Mouse (Mus musculus) liver, embryonic 12.5 days (tissue): Measurements from ENCODE around the gene Id3. TPM values are rescaled to one million over a fixed set of nuclear protein-coding genes. Genes with fewer than 3 reads are reported as not detected.

Experiments
- ATAC-seq: fragments of 200-750 bp; cut with Nextera tagmentation; 2 replicates; pipeline ENCODE4 v1.8.0; 2017; ENCODE audit warnings: moderate number of reproducible peaks, mild to moderate bottlenecking, moderate library complexity
- H3K27ac ChIP-seq: fragments of 300-500 bp; sonication (generic); 2 replicates; pipeline ENCODE4 v1.5.1; 2016; ENCODE audit warnings: mild to moderate bottlenecking
- H3K27me3 ChIP-seq: fragments of 300-500 bp; sonication (generic); replicated peaks from 2 replicates; pipeline ENCODE4 v1.6.1; 2016; ENCODE audit warnings: mild to moderate bottlenecking, moderate library complexity
- H3K36me3 ChIP-seq: fragments of 300-500 bp; sonication (generic); 2 replicates; pipeline ENCODE4 v1.6.1; 2016; ENCODE audit warnings: mild to moderate bottlenecking, moderate library complexity
- H3K4me1 ChIP-seq: fragments of 300-500 bp; sonication (generic); 2 replicates; pipeline ENCODE4 v1.6.1; 2016
- H3K4me2 ChIP-seq: fragments of 300-500 bp; sonication (generic); 2 replicates; pipeline ENCODE4 v1.6.1; 2016; ENCODE audit warnings: mild to moderate bottlenecking, moderate library complexity
- H3K4me3 ChIP-seq: fragments of 300-500 bp; sonication (generic); 2 replicates; pipeline ENCODE4 v1.5.1; 2016; ENCODE audit warnings: mild to moderate bottlenecking, moderate library complexity
- H3K9ac ChIP-seq: fragments of 300-500 bp; sonication (generic); 2 replicates; pipeline ENCODE4 v1.6.1; 2016; ENCODE audit warnings: mild to moderate bottlenecking, moderate library complexity
- H3K9me3 ChIP-seq: fragments of 300-500 bp; sonication (generic); replicated peaks from 2 replicates; pipeline ENCODE4 v1.6.1; 2016; ENCODE audit warnings: mild to moderate bottlenecking, moderate library complexity
- WGBS: fragments of 180-500 bp; shearing (Covaris S2); methylation state at CpG from one replicate; pipeline ENCODE4 v1.1.7; 2016; ENCODE audit not compliant: insufficient replicate concordance; 5-methylcytosine and 5-hydroxymethylcytosine counted together
- polyA plus RNA-seq: library from polyadenylated mRNA; unstranded; fragments of >200 nt; fragmentation: Nextera tagmentation; extraction: Ambion mirVana; gene quantifications from 2 replicates; pipeline ENCODE4 v1.2.1, GENCODE M21; 2016

The Id3 gene
- polyA plus RNA-seq, 1 experiment from 2014 or later: 80.9 TPM

DNA sequence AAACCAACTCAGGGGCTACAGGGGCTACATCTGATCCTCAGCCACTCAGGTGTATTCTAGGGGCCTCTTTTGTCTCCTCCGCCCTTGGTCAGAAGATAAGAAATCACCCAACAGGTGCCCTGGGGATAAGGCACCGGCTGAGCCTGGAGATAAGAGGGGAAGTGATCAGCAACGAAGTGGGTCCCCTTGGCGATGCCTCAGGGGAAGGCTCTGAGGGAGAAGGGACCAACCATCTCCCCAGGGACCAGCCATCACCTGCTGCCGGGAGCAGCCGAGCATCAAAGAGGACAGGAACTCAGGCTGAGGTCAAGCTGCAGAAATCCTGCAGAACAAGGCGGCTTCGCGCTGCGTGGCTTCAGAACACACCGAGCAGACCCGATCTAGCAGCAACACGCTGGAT, 15.6 kb upstream of the Id3 start:
- no peak for ATAC-seq
- Histone ChIP-seq H3K4me3 (no peak overlapping the region), H3K4me1 (peaks cover 14% of the 10 kb centered on the region), H3K9me3 (peaks cover 6% of the 10 kb centered on the region; the same call in 1 of the 2 replicates), H3K9ac (no peak overlapping the region), H3K36me3 (no peaks in the 10 kb centered on the region), H3K4me2 (no peak overlapping the region), H3K27ac (no peak overlapping the region), H3K27me3 (peaks cover 25% of the 10 kb centered on the region)
- WGBS: 38% methylated on average over 13 of the region's 13 CpGs

DNA sequence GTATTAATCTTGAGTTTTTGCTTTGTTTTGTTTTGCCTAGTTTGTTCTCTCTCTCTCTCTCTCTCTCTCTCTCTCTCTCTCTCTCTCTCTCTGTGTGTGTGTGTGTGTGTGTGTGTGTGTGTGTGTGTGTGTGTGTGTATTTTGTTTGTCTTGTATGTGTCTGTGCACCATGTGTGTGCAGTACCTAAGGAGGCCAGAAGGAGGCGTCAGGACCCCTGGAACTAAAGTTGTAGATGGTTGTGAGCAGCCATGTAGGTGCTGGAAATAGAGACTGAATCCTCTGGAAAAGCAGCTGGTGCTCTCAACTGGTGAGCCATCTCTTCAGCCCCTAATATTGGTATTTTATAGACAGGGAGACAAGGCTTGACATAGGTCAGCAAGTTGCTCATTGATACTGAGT, 13.5 kb upstream of the Id3 start:
- no peak for ATAC-seq
- H3K9ac ChIP-seq: no peak overlapping the region
- H3K27me3 ChIP-seq: peaks cover 47% of the 10 kb centered on the region
- WGBS: 47% methylated on average over 1 of the region's 1 CpGs
- no peaks in the 10 kb centered on the region for H3K36me3 ChIP-seq
- no peak overlapping the region for H3K4me3 ChIP-seq
- H3K4me1 ChIP-seq: peaks cover 8% of the 10 kb centered on the region
- no peak overlapping the region for H3K27ac ChIP-seq
- peaks cover 6% of the 10 kb centered on the region; the same call in 1 of the 2 replicates for H3K9me3 ChIP-seq
- H3K4me2 ChIP-seq: no peak overlapping the region

DNA sequence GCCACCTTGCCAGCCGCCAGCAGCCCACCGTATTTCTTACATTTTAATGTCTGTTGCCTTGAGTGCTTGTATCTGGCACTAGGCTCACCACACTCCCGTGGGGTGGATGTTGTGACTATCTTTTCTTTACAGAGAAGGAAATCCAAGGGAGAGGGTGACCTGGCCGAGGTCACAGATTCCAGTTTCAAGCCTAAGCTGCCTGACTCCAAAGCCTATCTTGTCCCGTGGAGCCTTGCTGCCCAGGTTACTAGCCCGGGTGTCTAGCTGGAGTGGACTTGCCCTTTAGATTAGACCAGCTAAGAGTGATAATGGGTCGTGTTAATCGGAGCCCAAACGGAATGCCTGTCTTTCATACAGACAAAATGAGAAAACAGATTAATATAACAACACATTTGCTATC, 9.5 kb upstream of the Id3 start:
- WGBS: 18% methylated on average over 9 of the region's 9 CpGs
- Histone ChIP-seq H3K4me2 (no peak overlapping the region), H3K36me3 (no peaks in the 10 kb centered on the region), H3K9ac (no peak overlapping the region), H3K27me3 (peaks cover 78% of the 10 kb centered on the region), H3K4me3 (no peak overlapping the region), H3K4me1 (peaks cover 17% of the 10 kb centered on the region), H3K27ac (peak overlapping the region; percentile 71; the same call in 1 of the 2 replicates), H3K9me3 (peaks cover 6% of the 10 kb centered on the region; the same call in 1 of the 2 replicates)
- no peak for ATAC-seq

DNA sequence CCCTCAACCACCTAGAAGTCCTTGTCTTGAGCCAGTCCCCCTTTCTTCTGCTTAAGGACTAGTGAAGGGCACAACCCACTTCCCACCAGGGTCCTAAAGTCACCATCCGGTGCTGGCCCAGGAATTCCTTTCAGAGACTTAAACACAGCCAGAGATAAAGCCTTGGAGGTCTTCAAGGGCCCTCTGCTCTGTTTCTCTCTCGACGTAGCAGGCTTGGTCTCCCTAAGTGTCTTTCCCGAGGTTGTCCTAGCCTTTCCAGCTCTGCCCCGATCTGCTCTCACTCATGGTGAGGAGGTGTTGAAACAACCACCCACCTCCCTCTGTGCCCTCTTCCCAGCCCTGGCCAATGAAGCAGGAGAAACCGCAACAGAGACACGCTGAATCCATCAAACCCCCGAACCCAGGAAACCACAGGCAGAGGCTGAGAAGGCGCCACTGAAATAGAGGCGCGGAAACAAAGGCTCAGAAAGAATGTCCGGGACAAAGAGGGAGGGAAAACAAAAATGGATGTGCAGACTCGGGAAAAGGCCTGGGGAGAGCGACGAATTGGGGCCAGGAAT, 8.8 kb upstream of the Id3 start:
- H3K27ac ChIP-seq: peak overlapping the region; percentile 71
- peak overlapping the region; percentile 64 for H3K4me2 ChIP-seq
- H3K9me3 ChIP-seq: peaks cover 6% of the 10 kb centered on the region; the same call in 1 of the 2 replicates
- 1% methylated on average over 15 of the region's 15 CpGs for WGBS
- H3K36me3 ChIP-seq: no peaks in the 10 kb centered on the region
- peaks cover 85% of the 10 kb centered on the region for H3K27me3 ChIP-seq
- peak overlapping the region; percentile 36 for H3K4me3 ChIP-seq
- peaks cover 24% of the 10 kb centered on the region for H3K4me1 ChIP-seq
- H3K9ac ChIP-seq: no peak overlapping the region
- no peak for ATAC-seq

DNA sequence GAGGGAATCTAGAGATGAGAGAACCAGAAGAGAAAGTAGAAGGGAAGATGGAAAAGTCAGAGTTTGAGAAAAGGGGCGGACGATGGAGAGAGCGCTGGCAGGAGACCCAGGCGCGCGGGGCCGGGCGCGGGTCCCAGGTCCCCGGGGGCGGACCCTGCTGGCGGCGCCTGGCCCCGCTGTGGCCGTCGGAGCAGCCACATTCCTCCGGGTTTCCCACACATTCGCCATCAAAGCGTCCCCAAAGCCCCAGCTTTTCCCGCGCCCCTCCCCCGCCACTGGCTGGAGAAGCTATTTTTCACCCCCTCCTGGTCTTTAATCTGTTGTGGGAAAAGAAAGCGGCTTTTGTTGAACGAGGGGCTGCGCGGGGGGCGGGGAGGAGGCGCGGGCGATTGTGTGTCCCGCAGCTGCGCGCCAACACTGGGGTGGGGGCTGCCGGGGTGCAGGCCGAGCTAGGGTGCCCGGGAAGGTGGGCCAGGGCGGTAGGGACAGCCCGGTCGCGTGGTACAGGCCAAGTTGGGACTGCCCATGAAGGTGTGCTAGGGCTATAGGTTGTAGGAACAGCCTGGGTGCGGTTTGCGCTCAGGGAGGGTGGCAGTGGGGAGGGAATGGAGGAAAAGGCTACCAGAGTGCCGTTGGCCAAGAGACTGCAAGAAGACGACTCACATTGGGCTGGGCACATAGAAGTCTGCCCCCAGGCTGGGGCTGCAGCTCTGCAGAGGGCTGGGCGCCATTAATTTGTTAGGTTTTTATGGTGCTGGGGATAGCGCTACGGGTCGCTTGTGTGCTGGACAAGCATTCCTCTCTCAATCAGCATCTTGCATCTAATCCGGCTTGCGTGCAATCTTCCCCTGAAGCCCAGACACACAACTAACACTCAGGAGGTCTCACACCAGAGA, 8.1 kb upstream of the Id3 start:
- Histone ChIP-seq H3K9me3 (no peaks in the 10 kb centered on the region), H3K4me3 (peak overlapping the region; percentile 36), H3K9ac (0 out of 2 replicates have a peak overlapping the region, but pooled peaks have one; percentile 0), H3K27ac (peak overlapping the region; percentile 71), H3K4me1 (peaks cover 32% of the 10 kb centered on the region), H3K27me3 (peaks cover 91% of the 10 kb centered on the region), H3K4me2 (peak overlapping the region; percentile 64), H3K36me3 (no peaks in the 10 kb centered on the region)
- ATAC-seq: no peak
- WGBS: 6% methylated on average over 50 of the region's 50 CpGs

DNA sequence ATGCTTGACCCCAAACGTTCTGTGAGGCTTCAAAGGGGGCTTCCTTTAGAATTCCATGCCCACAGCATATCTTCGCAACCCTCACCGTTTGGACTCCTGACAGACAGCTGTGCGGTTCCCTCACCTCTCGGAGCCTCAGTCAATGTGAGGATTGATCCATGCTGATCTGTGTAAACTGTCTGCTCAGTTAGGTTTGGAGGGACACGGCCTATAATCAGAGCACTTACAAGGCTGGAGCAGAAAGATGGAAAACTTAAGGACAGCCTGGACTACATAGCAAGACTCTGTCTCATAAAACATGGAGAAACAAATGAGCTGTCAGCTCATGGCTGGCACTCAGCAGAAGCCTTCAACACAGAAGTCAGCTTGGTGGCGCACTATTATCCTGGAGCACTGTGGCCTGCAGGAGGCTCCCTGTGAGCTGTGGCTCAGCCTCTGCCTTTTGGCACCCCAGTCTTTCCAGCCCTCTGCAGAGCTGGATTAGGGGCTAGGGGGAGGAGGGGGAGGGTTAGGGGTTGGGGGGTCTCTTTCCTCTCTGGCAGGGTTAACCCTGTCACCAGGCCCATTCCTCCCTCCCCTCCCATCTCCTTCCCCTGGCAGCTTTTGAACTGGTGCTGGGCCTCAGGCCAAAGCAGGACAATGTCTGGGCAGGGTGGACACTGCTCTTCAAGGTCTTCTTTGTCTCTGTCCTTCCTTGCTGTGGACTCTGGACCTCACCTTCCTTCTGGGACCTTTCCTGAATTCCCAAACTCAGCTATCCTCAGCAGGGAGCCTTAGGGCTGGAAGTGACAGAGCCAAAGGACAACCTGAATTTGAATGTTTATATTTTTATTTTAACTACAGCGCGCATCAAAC, 7.2 kb upstream of the Id3 start:
- ATAC-seq: no peak
- 43% methylated on average over 9 of the region's 9 CpGs for WGBS
- H3K9ac ChIP-seq: no peak overlapping the region

DNA sequence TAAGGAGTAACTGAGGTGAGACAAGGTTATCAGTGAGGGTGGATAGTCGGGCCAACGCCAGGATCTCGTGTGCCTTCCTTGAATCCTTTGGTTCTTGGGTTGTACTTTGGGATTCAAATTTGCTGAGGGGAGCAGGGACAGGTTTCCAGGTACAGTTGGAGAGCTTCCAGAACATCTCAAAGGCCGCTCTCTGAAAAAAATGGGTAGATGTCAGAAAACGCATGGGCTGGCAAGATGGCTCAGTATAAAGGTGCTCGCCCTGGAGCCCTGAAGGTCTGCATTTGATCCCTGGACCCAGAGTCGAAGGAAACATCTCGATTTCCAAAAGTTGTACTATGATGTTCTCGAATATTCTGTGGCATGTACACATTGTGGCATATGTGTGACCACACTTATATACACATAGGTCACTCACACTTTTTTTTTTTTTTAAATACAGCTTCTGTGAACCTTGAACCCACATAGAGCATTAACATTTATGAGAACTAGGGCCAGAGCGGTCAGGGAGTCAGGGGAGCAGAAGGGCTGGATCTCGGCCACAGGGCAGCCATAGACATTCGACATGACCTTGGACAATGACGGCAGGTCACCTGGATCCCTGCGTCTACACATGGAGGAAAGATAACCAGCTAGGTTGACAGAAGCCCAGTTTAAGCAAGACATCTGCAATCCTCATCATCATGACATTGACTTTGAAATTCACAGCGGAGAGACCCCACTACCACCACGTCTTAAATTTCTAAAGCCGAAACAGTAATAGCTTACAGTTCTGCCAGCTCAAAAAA, 3.8 kb upstream of the Id3 start:
- H3K4me1 ChIP-seq: peaks cover 70% of the 10 kb centered on the region
- H3K27me3 ChIP-seq: peaks cover 100% of the 10 kb centered on the region
- H3K9ac ChIP-seq: no peak overlapping the region
- no peaks in the 10 kb centered on the region for H3K9me3 ChIP-seq
- H3K36me3 ChIP-seq: no peaks in the 10 kb centered on the region
- peak overlapping the region; percentile 39; the same call in 1 of the 2 replicates for H3K27ac ChIP-seq
- H3K4me2 ChIP-seq: peak overlapping the region; percentile 50
- peak overlapping the region; percentile 16; the same call in 1 of the 2 replicates for H3K4me3 ChIP-seq
- no peak for ATAC-seq
- WGBS: 56% methylated on average over 17 of the region's 17 CpGs

More for the DNA sequence above, 7.2 kb upstream of the Id3 start:
- Histone ChIP-seq H3K4me3 (no peak overlapping the region), H3K36me3 (no peaks in the 10 kb centered on the region), H3K4me1 (peaks cover 40% of the 10 kb centered on the region), H3K4me2 (peak overlapping the region; percentile 64; the same call in 1 of the 2 replicates), H3K9me3 (no peaks in the 10 kb centered on the region), H3K27me3 (peaks cover 96% of the 10 kb centered on the region), H3K27ac (peak overlapping the region; percentile 71; the same call in 1 of the 2 replicates)

DNA sequence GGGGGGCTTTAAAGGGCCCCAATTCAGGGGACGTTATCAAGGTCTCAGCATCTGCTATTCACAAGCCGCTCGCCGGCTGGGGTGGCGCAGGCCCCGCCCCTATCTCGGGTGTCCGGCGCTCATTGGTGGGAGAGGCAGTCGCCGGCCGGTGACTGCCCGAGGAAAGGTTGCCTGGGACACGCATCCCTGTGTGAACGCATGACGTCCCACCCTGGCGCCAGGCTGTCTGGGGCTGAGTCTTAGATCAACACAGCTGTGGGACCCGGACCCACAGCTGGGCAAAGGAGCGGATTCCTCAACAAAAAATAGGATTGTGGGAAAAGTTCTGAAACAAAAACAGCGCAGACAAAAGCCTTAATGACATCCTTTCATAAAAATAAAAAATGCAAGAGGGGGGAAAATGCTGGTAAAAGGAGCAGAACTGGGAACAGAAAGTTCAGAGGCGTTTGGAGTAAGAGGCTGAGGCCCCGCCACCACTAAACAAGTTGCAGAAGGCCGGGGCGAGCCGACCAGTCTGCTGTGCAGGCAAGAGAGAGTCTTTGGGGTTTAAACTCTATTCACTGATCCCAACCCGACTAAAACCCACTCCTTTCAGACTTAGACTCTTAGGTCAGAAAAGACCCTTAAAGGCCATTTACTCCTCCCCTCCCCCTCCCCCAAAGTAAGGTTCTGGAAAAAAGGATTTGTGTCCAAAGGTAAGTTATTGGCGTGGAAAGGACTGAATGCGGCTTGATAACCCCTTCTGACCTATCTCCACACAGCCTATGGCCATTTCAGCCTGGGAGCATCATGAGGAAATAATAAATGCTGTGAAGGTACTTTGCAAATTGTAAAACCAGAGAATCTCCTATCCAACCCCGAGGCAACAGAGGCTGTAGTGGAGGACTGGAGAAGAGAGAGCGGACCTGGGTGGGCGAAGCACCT, 2.7 kb upstream of the Id3 start:
- ATAC-seq: peak; percentile 70
- no peaks in the 10 kb centered on the region for H3K36me3 ChIP-seq
- 12% methylated on average over 31 of the region's 31 CpGs for WGBS
- H3K4me3 ChIP-seq: peak overlapping the region; percentile 16
- peaks cover 100% of the 10 kb centered on the region for H3K27me3 ChIP-seq
- peak overlapping the region; percentile 77 for H3K27ac ChIP-seq
- H3K9me3 ChIP-seq: no peaks in the 10 kb centered on the region
- H3K4me2 ChIP-seq: peak overlapping the region; percentile 50
- H3K4me1 ChIP-seq: peaks cover 71% of the 10 kb centered on the region
- no peak overlapping the region; the same call in 1 of the 2 replicates for H3K9ac ChIP-seq

DNA sequence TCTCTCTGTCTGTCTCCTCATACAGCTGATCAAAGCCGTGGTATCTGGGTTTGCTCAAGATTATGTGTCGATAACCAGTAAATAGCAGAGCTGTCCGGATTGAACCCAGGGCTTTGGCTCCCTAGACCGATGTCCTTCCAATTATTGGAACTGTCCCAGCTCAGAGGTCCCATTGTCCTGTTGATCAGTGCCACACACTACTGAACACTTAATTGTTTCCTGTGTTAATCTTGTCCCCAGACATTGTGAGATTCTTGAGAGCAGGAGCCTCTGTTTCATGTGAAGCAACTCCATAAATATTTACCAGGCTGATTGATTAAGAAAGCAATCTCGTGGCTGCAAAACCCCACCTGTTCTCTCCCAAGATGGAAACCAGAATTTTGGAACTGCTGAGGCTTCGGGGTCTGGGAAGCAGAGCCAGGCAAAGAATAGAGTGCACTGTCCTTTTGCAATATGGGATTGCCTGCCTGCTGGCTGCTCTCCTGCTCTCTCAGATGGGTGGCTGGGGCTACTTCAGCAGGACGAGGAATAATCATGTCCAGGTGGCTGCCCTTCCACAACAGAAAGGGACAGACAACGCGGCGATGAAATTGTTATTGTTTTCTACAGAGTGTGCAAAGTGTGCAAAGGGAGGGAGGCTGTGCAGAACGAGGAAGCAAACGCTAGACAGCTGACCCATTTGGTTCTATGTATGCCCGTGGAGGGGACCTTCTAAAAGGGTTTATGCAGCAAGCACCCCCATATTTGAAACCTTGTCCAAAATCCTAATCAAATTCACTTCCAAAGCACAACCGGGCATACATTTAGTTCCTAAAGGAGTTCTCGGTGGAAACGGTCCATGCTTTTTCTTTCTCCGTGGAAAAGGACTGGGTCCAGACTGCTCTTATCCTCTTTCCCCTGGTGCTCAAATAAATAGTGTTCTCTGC, 767 bp upstream of the Id3 start:
- no peak overlapping the region for H3K4me3 ChIP-seq
- H3K27ac ChIP-seq: peak overlapping the region; percentile 67; the same call in 1 of the 2 replicates
- H3K27me3 ChIP-seq: peaks cover 100% of the 10 kb centered on the region
- no peaks in the 10 kb centered on the region for H3K36me3 ChIP-seq
- peaks cover 79% of the 10 kb centered on the region for H3K4me1 ChIP-seq
- no peak for ATAC-seq
- peak overlapping the region; percentile 60 for H3K4me2 ChIP-seq
- no peak overlapping the region for H3K9ac ChIP-seq
- no peaks in the 10 kb centered on the region for H3K9me3 ChIP-seq
- 28% methylated on average over 17 of the region's 17 CpGs for WGBS
